Mouse (Mus musculus) brain, embryonic 14.5 days (tissue): ENCODE measurements around the gene Trim80.

Experiments
- CTCF ChIP-seq: fragments of 200-500 bp; IDR thresholded peaks from 2 replicates; pipeline ENCODE4 v1.5.1; 2012; ENCODE audit warnings: inconsistent platforms, mild to moderate bottlenecking, moderate library complexity, borderline replicate concordance; ENCODE audit not compliant: insufficient read depth, insufficient read length; ENCODE audit errors: extremely low read depth
- POLR2A ChIP-seq: fragments of 200-500 bp; IDR thresholded peaks from 2 replicates; pipeline ENCODE4 v1.6.1; 2012; ENCODE audit warnings: mild to moderate bottlenecking, inconsistent platforms, borderline replicate concordance; ENCODE audit not compliant: poor library complexity, insufficient read depth, insufficient read length, severe bottlenecking; ENCODE audit errors: extremely low read depth

- TF ChIP-seq CTCF (no peak), POLR2A (no peak)
These were observed 52.0 kb downstream of the Trim80 start for GRCm38 (mm10) chr11:115492387-115492786.
